Mouse (Mus musculus): ENCODE data around the gene Slc17a2.

Slc17a2 gene

DNA sequence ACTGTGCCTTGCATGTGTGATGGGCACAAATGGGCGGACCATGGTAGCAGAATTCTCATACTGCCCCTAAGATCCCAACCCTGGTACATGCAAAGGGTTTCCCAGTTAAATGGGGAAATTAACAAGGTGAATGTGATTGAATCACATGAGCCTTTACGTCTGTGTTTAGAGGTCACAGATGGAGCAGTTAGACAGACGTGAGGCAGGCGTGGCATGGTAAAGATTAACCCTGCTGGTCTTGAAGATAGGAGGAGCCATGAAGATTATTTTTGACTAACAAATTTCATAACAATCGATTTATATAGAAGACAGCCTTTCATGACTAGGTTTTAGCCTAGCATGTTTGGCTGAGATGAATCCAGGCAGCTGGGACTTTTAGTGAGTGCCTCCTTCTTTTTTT is 66.3 kb downstream of the Slc17a2 start:
- DNase-seq (ENCODE audit: extremely low read depth, low read depth, low spot score): no peak

Measured in fat pad, adult 2 months (tissue).